Mouse (Mus musculus) neural tube, embryonic 14.5 days (tissue): ENCODE data around the gene Patj. TPM values are rescaled to one million over a fixed set of nuclear protein-coding genes. Genes with fewer than 3 reads are reported as not detected.
"Not testable (repeated sequence)": the region's sequence is repeated elsewhere in the genome, so short reads cannot be mapped to it uniquely, and the experiment has no call there.

Source experiments
- ATAC-seq: fragments of 200-750 bp; cut with Nextera tagmentation; 2 replicates; pipeline ENCODE4 v1.8.0; 2017; ENCODE audit warnings: low read depth, mild to moderate bottlenecking, moderate TSS enrichment, moderate library complexity
- H3K27ac ChIP-seq: fragments of 300-500 bp; sonication (generic); 2 replicates; pipeline ENCODE4 v1.5.1; 2014; ENCODE audit warnings: low read depth, mild to moderate bottlenecking, control low read depth, low read length, moderate library complexity, mixed read lengths
- H3K27me3 ChIP-seq: fragments of 300-500 bp; sonication (generic); 2 replicates; pipeline ENCODE4 v1.6.1; 2014; ENCODE audit warnings: low read length; ENCODE audit not compliant: control insufficient read depth, insufficient read depth
- H3K36me3 ChIP-seq: fragments of 300-500 bp; sonication (generic); 2 replicates; pipeline ENCODE4 v1.6.1; 2014; ENCODE audit warnings: low read length, mixed read lengths; ENCODE audit not compliant: control insufficient read depth, insufficient read depth
- H3K4me1 ChIP-seq: fragments of 300-500 bp; sonication (generic); 2 replicates; pipeline ENCODE4 v1.6.1; 2014; ENCODE audit warnings: low read length; ENCODE audit not compliant: control insufficient read depth, insufficient read depth
- H3K4me2 ChIP-seq: fragments of 300-500 bp; sonication (generic); 2 replicates; pipeline ENCODE4 v1.6.1; 2014; ENCODE audit warnings: mild to moderate bottlenecking, low read depth, low read length, control low read depth
- H3K4me3 ChIP-seq: fragments of 300-500 bp; sonication (generic); 2 replicates; pipeline ENCODE4 v1.5.1; 2014; ENCODE audit warnings: low read depth, low read length, control low read depth, mixed read lengths
- H3K9ac ChIP-seq: fragments of 300-500 bp; sonication (generic); replicated peaks from 2 replicates; pipeline ENCODE4 v1.6.1; 2014; ENCODE audit warnings: low read depth, mild to moderate bottlenecking, control low read depth, low read length, mixed read lengths
- H3K9me3 ChIP-seq: fragments of 300-500 bp; sonication (generic); 2 replicates; pipeline ENCODE4 v1.6.1; 2016; ENCODE audit warnings: low read length; ENCODE audit not compliant: control insufficient read depth
- WGBS: fragments of 180-500 bp; shearing (Covaris S2); extraction: QIAGEN DNeasy Blood & Tissue Kit; methylation state at CpG from one replicate; pipeline ENCODE4 v1.1.7; 2014; 5-methylcytosine and 5-hydroxymethylcytosine counted together
- polyA plus RNA-seq: library from polyadenylated mRNA; unstranded; fragments of >200 nt; fragmentation: Nextera tagmentation; extraction: Ambion mirVana; gene quantifications from 2 replicates; pipeline ENCODE4 v1.2.1, GENCODE M21; 2014

Patj gene
- polyA plus RNA-seq, 1 experiment from 2014 or later = 7.7 TPM

- H3K9me3 ChIP-seq = no peaks in the 10 kb centered on the region
- no peaks in the 10 kb centered on the region for H3K36me3 ChIP-seq
- no peaks in the 10 kb centered on the region for H3K27me3 ChIP-seq
- ATAC-seq = no peak
- no peak overlapping the region for H3K4me3 ChIP-seq
- WGBS = 84% methylated on average over 4 of the region's 4 CpGs
- H3K4me1 ChIP-seq = no peaks in the 10 kb centered on the region
- no peak overlapping the region for H3K4me2 ChIP-seq
- no peak overlapping the region for H3K9ac ChIP-seq
- H3K27ac ChIP-seq = no peak overlapping the region
These were observed 302.3 kb downstream of the Patj start for GRCm38 (mm10) chr4:98697932-98698331.

GRCm38 (mm10) chr4:98698921-98699320 is 303.3 kb downstream of the Patj start:
- no peaks in the 10 kb centered on the region for H3K4me1 ChIP-seq
- ATAC-seq = no peak
- no peaks in the 10 kb centered on the region for H3K9me3 ChIP-seq
- H3K27me3 ChIP-seq = no peaks in the 10 kb centered on the region
- no peak overlapping the region for H3K4me3 ChIP-seq
- H3K36me3 ChIP-seq = no peaks in the 10 kb centered on the region
- 73% methylated on average over 3 of the region's 3 CpGs for WGBS
- H3K9ac ChIP-seq = no peak overlapping the region
- H3K4me2 ChIP-seq = no peak overlapping the region
- H3K27ac ChIP-seq = no peak overlapping the region

- H3K9me3 ChIP-seq = no peaks in the 10 kb centered on the region
- no peaks in the 10 kb centered on the region for H3K36me3 ChIP-seq
- H3K4me3 ChIP-seq = no peak overlapping the region
- WGBS = 97% methylated on average over 3 of the region's 3 CpGs
- no peak for ATAC-seq
- no peaks in the 10 kb centered on the region for H3K4me1 ChIP-seq
- H3K27ac ChIP-seq = no peak overlapping the region
- H3K4me2 ChIP-seq = no peak overlapping the region
- no peak overlapping the region for H3K9ac ChIP-seq
- H3K27me3 ChIP-seq = no peaks in the 10 kb centered on the region
These were observed 304.6 kb downstream of the Patj start for GRCm38 (mm10) chr4:98700156-98700555.

- Histone ChIP-seq H3K27me3 (no peaks in the 10 kb centered on the region), H3K4me3 (no peak overlapping the region), H3K36me3 (no peaks in the 10 kb centered on the region), H3K27ac (0 out of 2 replicates have a peak overlapping the region, but pooled peaks have one; percentile 39), H3K4me1 (no peaks in the 10 kb centered on the region), H3K9ac (no peak overlapping the region), H3K9me3 (no peaks in the 10 kb centered on the region), H3K4me2 (peak overlapping the region; percentile 32)
- ATAC-seq = peak; percentile 67
- WGBS = 31% methylated on average over 12 of the region's 12 CpGs
These were observed 306.8 kb downstream of the Patj start for GRCm38 (mm10) chr4:98702201-98702894.

- H3K9ac ChIP-seq = no peak overlapping the region
- H3K4me1 ChIP-seq = no peaks in the 10 kb centered on the region
- H3K4me3 ChIP-seq = no peak overlapping the region
- H3K9me3 ChIP-seq = no peaks in the 10 kb centered on the region
- H3K27ac ChIP-seq = no peak overlapping the region
- no peak overlapping the region for H3K4me2 ChIP-seq
- ATAC-seq = no peak
- WGBS = 96% methylated on average over 8 of the region's 8 CpGs
- no peaks in the 10 kb centered on the region for H3K36me3 ChIP-seq
- H3K27me3 ChIP-seq = no peaks in the 10 kb centered on the region
These were observed 315.3 kb downstream of the Patj start for GRCm38 (mm10) chr4:98710891-98711290.

- Histone ChIP-seq H3K9ac (no peak overlapping the region), H3K36me3 (no peaks in the 10 kb centered on the region), H3K27me3 (no peaks in the 10 kb centered on the region), H3K4me3 (no peak overlapping the region), H3K4me2 (no peak overlapping the region), H3K27ac (peak overlapping the region; percentile 44; the same call in 1 of the 2 replicates), H3K9me3 (no peaks in the 10 kb centered on the region), H3K4me1 (no peaks in the 10 kb centered on the region)
- ATAC-seq = peak; percentile 85
- WGBS = 71% methylated on average over 17 of the region's 17 CpGs
These were observed 322.4 kb downstream of the Patj start for GRCm38 (mm10) chr4:98717735-98718546.

GRCm38 (mm10) chr4:98718547-98718917 is 322.9 kb downstream of the Patj start:
- Histone ChIP-seq H3K9ac (no peak overlapping the region), H3K27me3 (no peaks in the 10 kb centered on the region), H3K36me3 (no peaks in the 10 kb centered on the region), H3K4me1 (no peaks in the 10 kb centered on the region), H3K27ac (no peak overlapping the region), H3K9me3 (no peaks in the 10 kb centered on the region), H3K4me3 (no peak overlapping the region), H3K4me2 (no peak overlapping the region)
- peak; percentile 29; the same call in 1 of the 2 replicates for ATAC-seq
- 86% methylated on average over 10 of the region's 10 CpGs for WGBS

- ATAC-seq = no peak
- no peaks in the 10 kb centered on the region for H3K9me3 ChIP-seq
These were observed 326.9 kb downstream of the Patj start for GRCm38 (mm10) chr4:98722454-98722853.

GRCm38 (mm10) chr4:98724682-98725081 is 329.1 kb downstream of the Patj start:
- not testable (repeated sequence) for H3K9ac ChIP-seq, H3K4me1 ChIP-seq, H3K4me2 ChIP-seq, H3K27ac ChIP-seq, H3K9me3 ChIP-seq, H3K36me3 ChIP-seq, H3K4me3 ChIP-seq, ATAC-seq
- 94% methylated on average over 1 of the region's 1 CpGs for WGBS
- peaks cover 16% of the 10 kb centered on the region for H3K27me3 ChIP-seq

More at GRCm38 (mm10) chr4:98722454-98722853, 326.9 kb downstream of the Patj start:
- H3K4me2 ChIP-seq = no peak overlapping the region
- no peak overlapping the region for H3K27ac ChIP-seq
- H3K4me3 ChIP-seq = no peak overlapping the region
- WGBS = 12% methylated on average over 8 of the region's 8 CpGs
- H3K9ac ChIP-seq = no peak overlapping the region
- peaks cover 9% of the 10 kb centered on the region; the same call in 1 of the 2 replicates for H3K4me1 ChIP-seq
- H3K36me3 ChIP-seq = no peaks in the 10 kb centered on the region
- H3K27me3 ChIP-seq = peaks cover 9% of the 10 kb centered on the region
